Mouse (Mus musculus) hindbrain, embryonic 13.5 days (tissue): ENCODE measurements around the gene As3mt. TPM values are rescaled to one million over a fixed set of nuclear protein-coding genes. Genes with fewer than 3 reads are reported as not detected.

Experiments used
- ATAC-seq: fragments of 200-750 bp; cut with Nextera tagmentation; 2 replicates; pipeline ENCODE4 v1.8.0; 2017; ENCODE audit warnings: moderate TSS enrichment; ENCODE audit not compliant: low FRiP score
- H3K27ac ChIP-seq: fragments of 300-500 bp; sonication (generic); 2 replicates; pipeline ENCODE4 v1.5.1; 2015; ENCODE audit warnings: inconsistent platforms, mild to moderate bottlenecking, moderate library complexity
- H3K27me3 ChIP-seq: fragments of 300-500 bp; sonication (generic); 2 replicates; pipeline ENCODE4 v1.6.1; 2015; ENCODE audit warnings: mild to moderate bottlenecking, inconsistent platforms
- H3K36me3 ChIP-seq: fragments of 300-500 bp; sonication (generic); 2 replicates; pipeline ENCODE4 v1.6.1; 2015; ENCODE audit warnings: mild to moderate bottlenecking, inconsistent platforms
- H3K4me1 ChIP-seq: fragments of 300-500 bp; sonication (generic); replicated peaks from 2 replicates; pipeline ENCODE4 v1.6.1; 2015; ENCODE audit warnings: inconsistent platforms
- H3K4me2 ChIP-seq: fragments of 300-500 bp; sonication (generic); 2 replicates; pipeline ENCODE4 v1.6.1; 2015; ENCODE audit warnings: inconsistent platforms, mild to moderate bottlenecking, moderate library complexity
- H3K4me3 ChIP-seq: fragments of 300-500 bp; sonication (generic); 2 replicates; pipeline ENCODE4 v1.5.1; 2015; ENCODE audit warnings: mild to moderate bottlenecking, inconsistent platforms
- H3K9ac ChIP-seq: fragments of 300-500 bp; sonication (generic); 2 replicates; pipeline ENCODE4 v1.6.1; 2015; ENCODE audit warnings: mild to moderate bottlenecking, inconsistent platforms
- H3K9me3 ChIP-seq: fragments of 300-500 bp; sonication (generic); 2 replicates; pipeline ENCODE4 v1.6.1; 2016; ENCODE audit warnings: inconsistent platforms
- WGBS: fragments of 180-500 bp; shearing (Covaris S2); methylation state at CpG from one replicate; pipeline ENCODE4 v1.1.7; 2015; 5-methylcytosine and 5-hydroxymethylcytosine counted together
- polyA plus RNA-seq: library from polyadenylated mRNA; unstranded; fragments of >200 nt; fragmentation: Nextera tagmentation; extraction: Ambion mirVana; gene quantifications from 2 replicates; pipeline ENCODE4 v1.2.1, GENCODE M21; 2015

The As3mt gene
- polyA plus RNA-seq, 1 experiment from 2014 or later: 37.3 TPM

DNA sequence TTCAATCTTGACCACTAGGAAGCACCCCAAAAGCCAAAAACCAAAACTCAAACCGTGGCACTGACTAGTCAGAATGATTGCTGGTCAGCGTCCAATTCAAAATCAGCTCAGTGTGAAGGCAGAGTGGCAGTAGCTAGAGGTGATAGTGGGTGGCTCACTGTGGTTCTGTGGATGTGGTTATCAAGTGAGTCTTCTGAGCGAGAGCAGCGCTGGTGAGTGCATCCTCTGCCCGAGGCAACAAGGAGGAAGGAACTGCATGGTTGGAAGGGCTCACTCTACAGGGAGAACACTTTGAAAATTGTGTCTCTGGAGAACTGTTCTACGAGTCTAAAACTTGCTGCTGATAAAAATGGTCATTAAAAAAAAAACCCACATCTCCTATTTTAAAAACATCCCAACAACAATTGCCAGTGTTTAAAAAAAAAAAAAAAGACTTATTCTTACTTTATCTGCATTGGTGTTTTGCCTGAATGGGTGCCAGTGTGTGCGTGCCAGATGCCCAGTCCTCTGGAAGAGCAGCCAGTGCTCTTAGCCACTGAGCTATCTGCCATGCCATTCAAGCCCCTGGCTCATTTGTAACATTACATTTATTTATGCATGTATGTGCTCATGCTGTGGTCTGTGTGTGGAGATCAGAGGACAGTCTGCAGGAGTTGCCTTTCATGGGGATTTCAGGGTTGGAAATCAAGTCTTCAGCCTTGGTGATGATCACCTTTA, 1.3 kb upstream of the As3mt start:
- Histone ChIP-seq H3K4me1 (peaks cover 16% of the 10 kb centered on the region), H3K27me3 (0 out of 2 replicates have a peak, but pooled peaks cover 4% of the 10 kb centered on the region), H3K36me3 (peaks cover 11% of the 10 kb centered on the region), H3K4me2 (no peak overlapping the region), H3K9me3 (no peaks in the 10 kb centered on the region), H3K4me3 (no peak overlapping the region), H3K27ac (no peak overlapping the region), H3K9ac (no peak overlapping the region)
- WGBS: 69% methylated on average over 7 of the region's 7 CpGs
- ATAC-seq: no peak

DNA sequence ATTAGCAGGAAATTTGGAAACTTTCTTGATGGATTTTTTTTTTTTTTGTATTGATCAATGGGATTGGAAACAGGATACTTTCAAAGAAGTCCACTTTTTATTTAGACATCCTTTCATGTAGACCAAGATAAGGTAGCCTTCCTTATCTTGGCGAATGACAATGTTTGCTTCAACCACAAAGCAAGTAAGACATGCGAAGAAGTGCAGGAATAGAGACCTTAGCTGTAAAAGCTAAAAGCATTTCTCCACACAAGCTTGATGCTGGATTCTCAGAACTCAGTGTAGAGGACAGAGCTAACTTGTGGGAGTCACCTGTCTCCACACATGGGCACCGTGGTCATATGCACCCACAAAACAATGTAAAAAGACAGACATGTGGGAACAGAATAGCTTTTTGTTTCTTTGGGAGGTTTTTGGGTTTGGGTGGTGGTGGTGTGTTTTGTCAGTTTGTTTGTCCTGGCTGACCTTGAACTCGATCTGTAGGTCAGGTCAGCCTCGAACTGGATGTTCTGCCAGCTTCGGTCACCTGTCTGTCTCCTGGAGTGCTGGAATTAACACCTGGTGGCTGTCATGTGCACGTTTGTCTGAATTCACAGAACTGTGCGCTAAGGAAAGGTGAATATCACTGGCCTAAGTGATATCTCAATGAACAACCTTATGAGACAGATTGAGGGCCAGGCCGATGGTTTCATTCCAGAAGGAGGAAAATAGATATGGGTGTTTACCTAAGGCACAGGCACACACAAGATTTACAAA, 540 bp upstream of the As3mt start:
- no peak for ATAC-seq
- Histone ChIP-seq H3K4me2 (peak overlapping the region; percentile 59), H3K9ac (no peak overlapping the region), H3K4me1 (peaks cover 16% of the 10 kb centered on the region), H3K9me3 (no peaks in the 10 kb centered on the region), H3K36me3 (peaks cover 5% of the 10 kb centered on the region; the same call in 1 of the 2 replicates), H3K4me3 (peak overlapping the region; percentile 42; the same call in 1 of the 2 replicates), H3K27ac (no peak overlapping the region), H3K27me3 (0 out of 2 replicates have a peak, but pooled peaks cover 4% of the 10 kb centered on the region)
- 81% methylated on average over 9 of the region's 9 CpGs for WGBS

GRCm38 (mm10) chr19:46710614-46711013, 3.4 kb downstream of the As3mt start:
- Histone ChIP-seq H3K4me3 (no peak overlapping the region), H3K4me1 (peaks cover 16% of the 10 kb centered on the region), H3K27ac (no peak overlapping the region), H3K36me3 (peaks cover 8% of the 10 kb centered on the region; the same call in 1 of the 2 replicates), H3K27me3 (no peaks in the 10 kb centered on the region), H3K4me2 (no peak overlapping the region), H3K9me3 (no peaks in the 10 kb centered on the region), H3K9ac (no peak overlapping the region)
- 88% methylated on average over 4 of the region's 4 CpGs for WGBS
- ATAC-seq: no peak

DNA sequence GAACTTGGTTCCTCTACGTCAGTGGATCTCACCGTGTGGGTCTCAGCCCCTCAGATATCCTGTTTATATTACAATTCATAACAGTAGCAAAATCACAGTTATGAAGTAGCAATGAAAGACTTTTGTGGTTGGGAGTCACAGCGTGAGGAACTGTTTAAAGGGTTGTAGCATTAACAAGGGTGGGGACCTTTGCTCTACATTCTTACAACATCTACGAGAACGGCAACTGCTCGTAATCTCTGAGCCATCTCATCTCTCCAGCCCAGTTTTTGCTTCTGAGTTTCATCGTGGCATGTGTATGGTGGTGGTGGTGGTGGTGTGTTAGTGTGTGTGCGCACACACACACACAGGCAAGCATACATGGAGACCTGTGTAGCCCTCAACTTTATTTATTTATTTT, 7.0 kb downstream of the As3mt start:
- H3K9me3 ChIP-seq: 0 out of 2 replicates have a peak, but pooled peaks cover 4% of the 10 kb centered on the region
- no peaks in the 10 kb centered on the region for H3K27me3 ChIP-seq
- no peak overlapping the region for H3K27ac ChIP-seq
- WGBS: 94% methylated on average over 8 of the region's 8 CpGs
- H3K9ac ChIP-seq: no peak overlapping the region
- peaks cover 24% of the 10 kb centered on the region for H3K36me3 ChIP-seq
- no peaks in the 10 kb centered on the region for H3K4me1 ChIP-seq
- no peak overlapping the region for H3K4me3 ChIP-seq
- no peak for ATAC-seq
- no peak overlapping the region for H3K4me2 ChIP-seq

GRCm38 (mm10) chr19:46715016-46715415, 7.8 kb downstream of the As3mt start:
- peaks cover 26% of the 10 kb centered on the region for H3K36me3 ChIP-seq
- H3K4me1 ChIP-seq: no peaks in the 10 kb centered on the region
- 91% methylated on average over 8 of the region's 8 CpGs for WGBS
- 0 out of 2 replicates have a peak, but pooled peaks cover 4% of the 10 kb centered on the region for H3K9me3 ChIP-seq
- ATAC-seq: no peak
- H3K9ac ChIP-seq: no peak overlapping the region
- no peak overlapping the region for H3K4me2 ChIP-seq
- H3K27me3 ChIP-seq: no peaks in the 10 kb centered on the region
- H3K27ac ChIP-seq: no peak overlapping the region
- H3K4me3 ChIP-seq: no peak overlapping the region

GRCm38 (mm10) chr19:46718150-46718549, 10.9 kb downstream of the As3mt start:
- no peak overlapping the region for H3K4me2 ChIP-seq

DNA sequence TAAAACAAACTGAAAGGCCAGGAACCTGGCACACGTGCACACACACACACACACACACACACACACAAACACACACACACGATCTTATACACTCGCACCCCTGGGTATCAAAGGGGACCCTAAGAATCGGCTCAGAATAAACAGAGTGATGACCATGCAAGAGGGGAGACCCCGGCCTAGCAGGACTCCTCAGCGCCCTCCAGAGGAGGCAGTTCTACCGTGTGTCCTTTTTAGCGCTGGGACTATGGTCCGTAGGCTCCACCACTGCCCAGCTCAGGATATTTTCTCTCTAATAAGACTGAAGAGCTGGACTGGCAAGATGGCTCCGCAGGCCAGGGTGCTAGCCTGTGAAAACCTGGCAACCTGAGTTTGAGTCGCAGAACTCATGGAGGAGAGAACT, 17.2 kb downstream of the As3mt start:
- Histone ChIP-seq H3K4me3 (no peak overlapping the region), H3K9me3 (no peaks in the 10 kb centered on the region), H3K4me2 (no peak overlapping the region), H3K36me3 (peaks cover 18% of the 10 kb centered on the region), H3K27ac (no peak overlapping the region), H3K9ac (no peak overlapping the region), H3K27me3 (no peaks in the 10 kb centered on the region), H3K4me1 (peaks cover 16% of the 10 kb centered on the region)
- 68% methylated on average over 11 of the region's 11 CpGs for WGBS
- ATAC-seq: no peak

More at GRCm38 (mm10) chr19:46718150-46718549, 10.9 kb downstream of the As3mt start:
- Histone ChIP-seq H3K27me3 (no peaks in the 10 kb centered on the region), H3K4me3 (no peak overlapping the region), H3K9me3 (0 out of 2 replicates have a peak, but pooled peaks cover 4% of the 10 kb centered on the region), H3K4me1 (no peaks in the 10 kb centered on the region), H3K36me3 (peaks cover 36% of the 10 kb centered on the region), H3K9ac (no peak overlapping the region), H3K27ac (no peak overlapping the region)
- WGBS: 90% methylated on average over 4 of the region's 4 CpGs
- ATAC-seq: no peak

- Histone ChIP-seq H3K4me3 (no peak overlapping the region), H3K27ac (no peak overlapping the region), H3K9ac (no peak overlapping the region), H3K27me3 (no peaks in the 10 kb centered on the region), H3K9me3 (no peaks in the 10 kb centered on the region), H3K4me2 (no peak overlapping the region), H3K4me1 (peaks cover 16% of the 10 kb centered on the region), H3K36me3 (peaks cover 7% of the 10 kb centered on the region)
- 97% methylated on average over 8 of the region's 8 CpGs for WGBS
- ATAC-seq: no peak
These were observed 18.9 kb downstream of the As3mt start for GRCm38 (mm10) chr19:46726142-46726541.

DNA sequence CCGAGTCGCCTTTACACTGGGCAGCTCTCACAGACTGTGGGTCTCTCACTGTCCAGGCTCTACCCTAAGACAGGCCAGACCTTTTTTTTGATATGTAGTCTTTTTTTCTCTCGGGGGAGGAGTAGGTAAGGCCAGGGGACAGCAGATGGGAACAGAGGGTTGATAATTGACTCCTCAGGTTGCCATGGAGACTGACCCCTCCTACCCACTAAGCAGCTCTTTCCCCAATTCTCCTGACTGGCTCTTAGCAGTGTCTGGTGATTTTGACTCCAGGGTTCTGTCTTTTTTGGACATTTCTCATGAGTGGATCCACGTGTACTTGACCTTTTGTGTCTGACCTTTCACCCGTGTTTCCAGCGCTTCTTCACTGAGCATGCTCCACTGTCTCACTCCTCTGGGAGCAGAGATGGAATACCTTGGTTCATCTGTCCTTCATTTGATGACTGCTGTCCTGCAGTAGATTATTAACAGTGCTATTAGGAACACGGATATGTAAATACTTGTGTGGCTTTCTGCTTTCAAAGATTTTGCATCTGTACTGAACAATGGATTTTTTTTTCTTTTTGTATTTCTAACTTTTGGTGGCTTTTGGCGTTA, 20.0 kb downstream of the As3mt start:
- WGBS: 43% methylated on average over 8 of the region's 8 CpGs
- Histone ChIP-seq H3K4me3 (no peak overlapping the region), H3K9ac (no peak overlapping the region), H3K9me3 (no peaks in the 10 kb centered on the region), H3K27me3 (no peaks in the 10 kb centered on the region), H3K36me3 (no peaks in the 10 kb centered on the region; the same call in 1 of the 2 replicates), H3K27ac (peak overlapping the region; percentile 52; the same call in 1 of the 2 replicates), H3K4me1 (peaks cover 16% of the 10 kb centered on the region), H3K4me2 (no peak overlapping the region)
- ATAC-seq: no peak

DNA sequence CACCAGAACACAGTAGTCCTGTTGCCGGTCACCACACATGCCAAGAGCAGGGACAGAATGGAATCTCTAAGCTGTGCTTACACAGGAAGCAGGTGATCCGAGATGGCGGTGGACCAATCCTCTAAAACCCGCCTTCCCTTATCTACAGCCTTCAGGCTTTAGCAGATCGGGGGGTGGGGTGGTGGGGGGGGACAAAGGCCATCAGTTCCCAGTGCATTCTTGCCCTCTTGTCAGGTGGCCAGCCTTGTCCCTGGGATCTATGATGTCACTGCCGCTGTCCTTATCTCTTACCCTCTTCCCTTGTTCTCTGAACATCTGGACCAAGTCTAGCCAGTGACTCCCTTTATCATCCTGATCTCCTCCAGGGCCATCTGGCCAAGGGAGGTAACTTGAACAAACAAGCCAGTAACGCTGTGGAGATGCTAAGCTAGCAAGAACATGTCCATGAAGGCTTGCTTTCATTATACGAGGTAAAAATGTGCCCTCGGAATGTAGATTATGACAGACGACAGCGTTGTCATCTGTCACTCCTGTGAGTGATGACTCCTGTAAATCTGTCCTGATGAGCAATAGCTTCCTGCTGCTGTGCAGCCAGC, 20.8 kb downstream of the As3mt start:
- H3K4me1 ChIP-seq: peaks cover 16% of the 10 kb centered on the region
- H3K9ac ChIP-seq: no peak overlapping the region
- ATAC-seq: no peak
- H3K36me3 ChIP-seq: no peaks in the 10 kb centered on the region; the same call in 1 of the 2 replicates
- no peak overlapping the region for H3K4me3 ChIP-seq
- 75% methylated on average over 11 of the region's 11 CpGs for WGBS
- no peak overlapping the region for H3K4me2 ChIP-seq
- H3K27ac ChIP-seq: peak overlapping the region; percentile 13; the same call in 1 of the 2 replicates
- no peaks in the 10 kb centered on the region for H3K27me3 ChIP-seq
- H3K9me3 ChIP-seq: no peaks in the 10 kb centered on the region

GRCm38 (mm10) chr19:46728909-46729308, 21.7 kb downstream of the As3mt start:
- H3K9me3 ChIP-seq: no peaks in the 10 kb centered on the region
- peaks cover 16% of the 10 kb centered on the region for H3K4me1 ChIP-seq
- no peak overlapping the region for H3K4me2 ChIP-seq
- no peaks in the 10 kb centered on the region for H3K36me3 ChIP-seq
- no peak for ATAC-seq
- 76% methylated on average over 3 of the region's 3 CpGs for WGBS
- no peak overlapping the region for H3K4me3 ChIP-seq
- no peak overlapping the region for H3K27ac ChIP-seq
- no peaks in the 10 kb centered on the region for H3K27me3 ChIP-seq
- H3K9ac ChIP-seq: no peak overlapping the region

DNA sequence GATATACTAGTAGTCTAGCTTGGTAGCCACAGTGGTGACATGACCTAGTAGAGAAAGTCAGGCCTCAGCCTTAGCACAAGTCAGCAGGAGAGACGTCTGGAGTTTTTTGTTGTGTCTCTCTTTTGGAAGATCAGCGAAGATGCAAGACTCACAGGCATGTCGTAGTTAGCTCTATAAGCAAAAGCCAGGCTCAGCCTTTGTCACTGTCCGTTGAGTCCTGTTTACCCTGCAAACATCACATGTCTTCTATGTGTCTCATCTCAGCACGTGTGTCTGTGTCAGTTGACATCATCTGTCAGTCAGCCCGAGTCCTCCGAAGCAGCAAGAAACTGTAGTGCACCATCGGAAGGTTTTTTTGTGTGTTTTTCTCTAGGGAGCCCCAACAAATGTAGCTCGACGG, 24.1 kb downstream of the As3mt start:
- WGBS: 82% methylated on average over 10 of the region's 10 CpGs
- H3K27me3 ChIP-seq: no peaks in the 10 kb centered on the region
- no peak overlapping the region for H3K27ac ChIP-seq
- no peak overlapping the region for H3K4me2 ChIP-seq
- H3K9ac ChIP-seq: no peak overlapping the region
- peaks cover 16% of the 10 kb centered on the region for H3K4me1 ChIP-seq
- ATAC-seq: no peak
- no peaks in the 10 kb centered on the region for H3K36me3 ChIP-seq
- no peak overlapping the region for H3K4me3 ChIP-seq
- no peaks in the 10 kb centered on the region for H3K9me3 ChIP-seq
